Mouse (Mus musculus) lung, adult 2 months (tissue): ENCODE measurements around the gene Prm3.

Experiments
- CTCF ChIP-seq: fragments of 200-500 bp; IDR thresholded peaks from 2 replicates; pipeline ENCODE4 v1.5.1; 2011; ENCODE audit warnings: mild to moderate bottlenecking, low read length, control low read depth; ENCODE audit not compliant: insufficient read depth
- POLR2A ChIP-seq: fragments of 200-500 bp; IDR thresholded peaks from 2 replicates; pipeline ENCODE4 v1.6.1; 2011; ENCODE audit warnings: low read depth, mild to moderate bottlenecking, control low read depth, low read length, borderline replicate concordance; ENCODE audit errors: extremely low read depth

GRCm38 (mm10) chr16:10762569-10763180 is 28.0 kb downstream of the Prm3 start:
- TF ChIP-seq CTCF = no peak
- no peak for TF ChIP-seq POLR2A
